Mouse (Mus musculus) mouse embryonic stem cell (cell line): ENCODE measurements at regions not wholly inside any gene's neighbourhood (a gene's known extent, or its start where the extent isn't known, plus 50 kb on each side); places are given as distances from the start of the nearest gene placed in this dataset.

Experiments
- in situ Hi-C, 2 experiments: fragments of 300-500 bp; cut with MboI; formaldehyde crosslinking; loops; 1 replicate in 1 of 2; 3 replicates in 1 of 2; pipeline ENCODE4 v1.14.3; 2019 to 2020; ENCODE audit warnings: low sequenced_read_pairs in 2 of 2, low pct_unique_long_range_greater_than_20kb in 1 of 2, mixed read lengths in 1 of 2; ENCODE audit not compliant: unreplicated experiment in 1 of 2

- in situ Hi-C loops, result no loop called here
These were observed 2232.6 kb downstream of the 9330182O14Rik start for GRCm38 (mm10) chr15:42366796-42367195.

- in situ Hi-C loops, result no loop called here
These were observed 2235.4 kb downstream of the 9330182O14Rik start for GRCm38 (mm10) chr15:42369603-42370002.

GRCm38 (mm10) chr15:42370044-42370443 is 2235.9 kb downstream of the 9330182O14Rik start:
- in situ Hi-C loops, result no loop called here

- in situ Hi-C loops, result no loop called here
These were observed 2238.6 kb downstream of the 9330182O14Rik start for GRCm38 (mm10) chr15:42372704-42373286.
